Mouse (Mus musculus): ENCODE measurements around the gene Gtpbp3. TPM values are rescaled to one million over a fixed set of nuclear protein-coding genes. Genes with fewer than 3 reads are reported as not detected.

Gene Gtpbp3
- polyA plus RNA-seq, 1 experiment from 2014 or later, result 19.2 TPM

Other genes with a start within 250 kb of the Gtpbp3 start
- 25.5 and 27.1 TPM in 2 replicates for gene Myo9b, start 215.4 kb upstream of the Gtpbp3 start, polyA plus RNA-seq (2015; fragmentation: Nextera tagmentation; extraction: Ambion mirVana)
- 52.2 and 54.9 TPM in 2 replicates for gene Haus8, start 215.2 kb upstream of the Gtpbp3 start, polyA plus RNA-seq (2015; fragmentation: Nextera tagmentation; extraction: Ambion mirVana)
- 104 and 105 TPM in 2 replicates for gene Use1, start 121.3 kb upstream of the Gtpbp3 start, polyA plus RNA-seq (2015; fragmentation: Nextera tagmentation; extraction: Ambion mirVana)
- 5.7 and 7.0 TPM in 2 replicates for gene Ocel1, start 116.8 kb upstream of the Gtpbp3 start, polyA plus RNA-seq (2015; fragmentation: Nextera tagmentation; extraction: Ambion mirVana)
- gene Nr2f6, start 106.1 kb upstream of the Gtpbp3 start, polyA plus RNA-seq (2015; fragmentation: Nextera tagmentation; extraction: Ambion mirVana), result 40.4 and 42.9 TPM in 2 replicates
- 10.3 and 13.4 TPM in 2 replicates for gene Ushbp1, start 92.3 kb upstream of the Gtpbp3 start, polyA plus RNA-seq (2015; fragmentation: Nextera tagmentation; extraction: Ambion mirVana)
- gene Babam1, start 91.2 kb upstream of the Gtpbp3 start, polyA plus RNA-seq (2015; fragmentation: Nextera tagmentation; extraction: Ambion mirVana), result 84.9 and 90.7 TPM in 2 replicates
- 30.2 and 30.6 TPM in 2 replicates for gene Ankle1, start 82.1 kb upstream of the Gtpbp3 start, polyA plus RNA-seq (2015; fragmentation: Nextera tagmentation; extraction: Ambion mirVana)
- 65.7 and 67.2 TPM in 2 replicates for gene Abhd8, start 24.4 kb upstream of the Gtpbp3 start, polyA plus RNA-seq (2015; fragmentation: Nextera tagmentation; extraction: Ambion mirVana)
- gene Mrpl34, start 23.1 kb upstream of the Gtpbp3 start, polyA plus RNA-seq (2015; fragmentation: Nextera tagmentation; extraction: Ambion mirVana), result 100 and 122 TPM in 2 replicates
- gene Dda1, start 18.9 kb upstream of the Gtpbp3 start, polyA plus RNA-seq (2015; fragmentation: Nextera tagmentation; extraction: Ambion mirVana), result 98.4 and 107 TPM in 2 replicates
- gene Ano8, start 2.1 kb upstream of the Gtpbp3 start, polyA plus RNA-seq (2015; fragmentation: Nextera tagmentation; extraction: Ambion mirVana), result 1.3 and 1.4 TPM in 2 replicates
- 56.9 and 66.3 TPM in 2 replicates for gene Plvap, start 23.6 kb downstream of the Gtpbp3 start, polyA plus RNA-seq (2015; fragmentation: Nextera tagmentation; extraction: Ambion mirVana)
- gene Ccdc194, start 37.6 kb downstream of the Gtpbp3 start, polyA plus RNA-seq (2015; fragmentation: Nextera tagmentation; extraction: Ambion mirVana), result 1.5 and 1.8 TPM in 2 replicates
- gene Bst2, start 49.4 kb downstream of the Gtpbp3 start, polyA plus RNA-seq (2015; fragmentation: Nextera tagmentation; extraction: Ambion mirVana), result 33.6 and 36.4 TPM in 2 replicates
- 95.7 and 102 TPM in 2 replicates for gene Mvb12a, start 54.8 kb downstream of the Gtpbp3 start, polyA plus RNA-seq (2015; fragmentation: Nextera tagmentation; extraction: Ambion mirVana)
- 0.74 and 0.84 TPM in 2 replicates for gene Tmem221, start 70.8 kb downstream of the Gtpbp3 start, polyA plus RNA-seq (2015; fragmentation: Nextera tagmentation; extraction: Ambion mirVana)
- gene Nxnl1, start 78.5 kb downstream of the Gtpbp3 start, polyA plus RNA-seq (2015; fragmentation: Nextera tagmentation; extraction: Ambion mirVana), result 0.14 TPM in 1 of 2 replicates, not detected in the other
- gene Slc27a1, start 80.8 kb downstream of the Gtpbp3 start, polyA plus RNA-seq (2015; fragmentation: Nextera tagmentation; extraction: Ambion mirVana), result 44.5 and 45.3 TPM in 2 replicates
- 200 and 202 TPM in 2 replicates for gene Pgls, start 104.1 kb downstream of the Gtpbp3 start, polyA plus RNA-seq (2015; fragmentation: Nextera tagmentation; extraction: Ambion mirVana)
- gene Fam129c, start 109.5 kb downstream of the Gtpbp3 start, polyA plus RNA-seq (2015; fragmentation: Nextera tagmentation; extraction: Ambion mirVana), result 5.0 and 5.9 TPM in 2 replicates
- 105 and 108 TPM in 2 replicates for gene Colgalt1, start 122.9 kb downstream of the Gtpbp3 start, polyA plus RNA-seq (2015; fragmentation: Nextera tagmentation; extraction: Ambion mirVana)
- gene Unc13a, start 183.7 kb downstream of the Gtpbp3 start, polyA plus RNA-seq (2015; fragmentation: Nextera tagmentation; extraction: Ambion mirVana), result 0.69 and 0.76 TPM in 2 replicates
- 5.3 and 6.4 TPM in 2 replicates for gene Jak3, start 188.2 kb downstream of the Gtpbp3 start, polyA plus RNA-seq (2015; fragmentation: Nextera tagmentation; extraction: Ambion mirVana)
- gene Insl3, start 201.1 kb downstream of the Gtpbp3 start, polyA plus RNA-seq (2015; fragmentation: Nextera tagmentation; extraction: Ambion mirVana), result 0.63 and 0.96 TPM in 2 replicates
- 1.7 and 2.6 TPM in 2 replicates for gene B3gnt3, start 213.7 kb downstream of the Gtpbp3 start, polyA plus RNA-seq (2015; fragmentation: Nextera tagmentation; extraction: Ambion mirVana)
- 7.7 and 8.9 TPM in 2 replicates for gene Fcho1, start 237.6 kb downstream of the Gtpbp3 start, polyA plus RNA-seq (2015; fragmentation: Nextera tagmentation; extraction: Ambion mirVana)